Mouse (Mus musculus): ENCODE data around the gene Mtcl1. TPM values are rescaled to one million over a fixed set of nuclear protein-coding genes. Genes with fewer than 3 reads are reported as not detected.
A peak's percentile ranks its signal among the peaks of the same experiment; 100 is the strongest.

Gene Mtcl1
- polyA plus RNA-seq, 1 experiment from 2014 or later: 0.83 TPM

DNA sequence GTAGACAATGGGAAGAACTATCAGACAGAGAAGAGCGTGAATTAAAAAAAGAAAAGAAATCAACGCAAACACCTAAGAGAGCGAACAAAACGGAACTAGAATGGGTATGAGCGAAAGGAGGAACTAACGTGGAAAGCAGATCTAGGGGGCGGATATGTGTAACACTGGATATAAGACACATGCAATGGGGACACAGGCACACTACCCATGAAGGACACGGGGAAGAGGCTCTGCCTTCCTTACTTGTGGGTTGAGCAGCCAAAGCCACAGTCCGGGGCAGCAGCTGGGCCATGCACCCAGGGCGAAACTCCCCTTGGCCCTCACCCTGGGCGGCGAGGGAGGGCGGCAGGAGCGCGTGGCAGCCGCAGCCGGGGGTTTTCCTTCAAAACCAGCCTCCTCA lies 71.4 kb downstream of the Mtcl1 start:
- H3K27me3 ChIP-seq: no peaks in the 10 kb centered on the region
- H3K4me3 ChIP-seq: no peak overlapping the region
- no peaks in the 10 kb centered on the region for H3K9me3 ChIP-seq (replicated peaks)
- peaks cover 10% of the 10 kb centered on the region for H3K4me1 ChIP-seq (replicated peaks)
- WGBS: 88% methylated on average over 17 of the region's 17 CpGs
- H3K4me2 ChIP-seq: no peak overlapping the region
- ATAC-seq (replicated peaks; ENCODE audit: insufficient number of reproducible peaks, insufficient read depth, low FRiP score, low read depth): no peak
- no peaks in the 10 kb centered on the region for H3K36me3 ChIP-seq
- no peak overlapping the region for H3K9ac ChIP-seq
- no peak overlapping the region for H3K27ac ChIP-seq

GRCm38 (mm10) chr17:66374633-66375272 lies 74.8 kb downstream of the Mtcl1 start:
- Histone ChIP-seq H3K4me1 (replicated peaks) (peaks cover 10% of the 10 kb centered on the region), H3K27me3 (no peaks in the 10 kb centered on the region), H3K4me2 (peak overlapping the region; percentile 36; the same call in 1 of the 2 replicates), H3K4me3 (no peak overlapping the region), H3K27ac (no peak overlapping the region), H3K9me3 (replicated peaks) (no peaks in the 10 kb centered on the region), H3K9ac (no peak overlapping the region), H3K36me3 (no peaks in the 10 kb centered on the region)
- 0 out of 2 replicates have a peak, but pooled peaks have one; percentile 14 for ATAC-seq (replicated peaks; ENCODE audit: insufficient number of reproducible peaks, insufficient read depth, low FRiP score, low read depth)
- 37% methylated on average over 14 of the region's 14 CpGs for WGBS

GRCm38 (mm10) chr17:66370867-66371266 lies 78.7 kb downstream of the Mtcl1 start:
- Histone ChIP-seq H3K4me3 (no peak overlapping the region), H3K27ac (no peak overlapping the region), H3K27me3 (no peaks in the 10 kb centered on the region), H3K4me2 (no peak overlapping the region), H3K9me3 (replicated peaks) (no peaks in the 10 kb centered on the region), H3K36me3 (no peaks in the 10 kb centered on the region), H3K4me1 (replicated peaks) (peaks cover 10% of the 10 kb centered on the region), H3K9ac (no peak overlapping the region)
- 73% methylated on average over 9 of the region's 9 CpGs for WGBS
- ATAC-seq (replicated peaks; ENCODE audit: insufficient number of reproducible peaks, insufficient read depth, low FRiP score, low read depth): no peak

GRCm38 (mm10) chr17:66369777-66370176 lies 79.8 kb downstream of the Mtcl1 start:
- Histone ChIP-seq H3K4me3 (no peak overlapping the region), H3K27me3 (no peaks in the 10 kb centered on the region), H3K4me1 (replicated peaks) (peaks cover 6% of the 10 kb centered on the region), H3K9me3 (replicated peaks) (no peaks in the 10 kb centered on the region), H3K27ac (no peak overlapping the region), H3K9ac (no peak overlapping the region), H3K4me2 (no peak overlapping the region), H3K36me3 (no peaks in the 10 kb centered on the region)
- WGBS: 63% methylated on average over 6 of the region's 6 CpGs
- ATAC-seq (replicated peaks; ENCODE audit: insufficient number of reproducible peaks, insufficient read depth, low FRiP score, low read depth): no peak

DNA sequence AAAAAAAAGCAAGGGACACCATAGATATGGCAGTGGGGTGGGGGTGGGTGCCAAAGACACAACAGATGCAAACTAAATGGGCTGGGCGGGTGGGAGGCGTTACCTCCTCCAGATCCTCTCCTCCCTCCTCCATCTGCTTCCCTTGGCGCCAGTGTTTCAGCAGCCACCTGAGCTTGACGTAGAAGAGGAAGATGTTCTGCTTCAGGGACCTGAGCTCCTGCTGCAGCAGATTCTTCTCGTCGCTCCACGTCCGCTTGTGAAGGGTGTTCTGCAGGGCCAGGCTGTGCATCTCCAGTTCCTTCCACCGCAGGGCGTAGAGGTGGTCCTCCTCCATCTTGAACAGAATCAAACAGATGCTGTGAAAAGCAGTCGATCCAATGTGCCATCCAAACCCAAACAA lies 81.4 kb downstream of the Mtcl1 start:
- H3K4me2 ChIP-seq: no peak overlapping the region
- no peak for ATAC-seq (replicated peaks; ENCODE audit: insufficient number of reproducible peaks, insufficient read depth, low FRiP score, low read depth)
- 91% methylated on average over 11 of the region's 11 CpGs for WGBS
- H3K9me3 ChIP-seq (replicated peaks): no peaks in the 10 kb centered on the region
- no peaks in the 10 kb centered on the region for H3K36me3 ChIP-seq
- no peak overlapping the region for H3K4me3 ChIP-seq
- H3K27me3 ChIP-seq: no peaks in the 10 kb centered on the region
- no peak overlapping the region for H3K27ac ChIP-seq
- H3K4me1 ChIP-seq (replicated peaks): 0 out of 2 replicates have a peak, but pooled peaks cover 2% of the 10 kb centered on the region
- H3K9ac ChIP-seq: no peak overlapping the region

- no peaks in the 10 kb centered on the region for H3K27me3 ChIP-seq
- H3K9ac ChIP-seq: no peak overlapping the region
- no peak overlapping the region for H3K27ac ChIP-seq
- H3K4me2 ChIP-seq: no peak overlapping the region
- H3K9me3 ChIP-seq (replicated peaks): no peaks in the 10 kb centered on the region
- no peak overlapping the region for H3K4me3 ChIP-seq
- ATAC-seq (replicated peaks; ENCODE audit: insufficient number of reproducible peaks, insufficient read depth, low FRiP score, low read depth): no peak
- no peaks in the 10 kb centered on the region for H3K36me3 ChIP-seq
- H3K4me1 ChIP-seq (replicated peaks): 0 out of 2 replicates have a peak, but pooled peaks cover 2% of the 10 kb centered on the region
- WGBS: 77% methylated on average over 1 of the region's 1 CpGs
These were observed 83.9 kb downstream of the Mtcl1 start for GRCm38 (mm10) chr17:66365664-66366063.

DNA sequence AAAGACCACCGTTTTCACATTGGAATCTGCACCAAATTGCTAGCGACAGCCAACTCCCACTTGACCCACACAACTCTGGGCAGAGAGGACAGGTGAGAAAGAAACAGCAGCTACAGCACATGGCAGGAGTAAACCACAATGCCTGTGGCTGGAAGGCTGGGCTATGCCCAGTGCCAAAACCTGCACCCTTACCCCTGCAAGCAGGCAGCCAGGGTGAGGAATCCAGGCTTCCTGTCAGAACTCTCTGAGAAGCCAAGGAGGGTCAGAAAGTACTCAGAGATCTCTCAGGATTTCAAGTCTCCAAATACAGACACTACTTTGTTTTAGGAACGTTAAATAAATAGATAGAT lies 84.3 kb downstream of the Mtcl1 start:
- H3K9ac ChIP-seq: no peak overlapping the region
- no peaks in the 10 kb centered on the region for H3K27me3 ChIP-seq
- H3K4me1 ChIP-seq (replicated peaks): 0 out of 2 replicates have a peak, but pooled peaks cover 2% of the 10 kb centered on the region
- no peaks in the 10 kb centered on the region for H3K36me3 ChIP-seq
- H3K4me3 ChIP-seq: no peak overlapping the region
- H3K27ac ChIP-seq: no peak overlapping the region
- peak overlapping the region; percentile 13; the same call in 1 of the 2 replicates for H3K4me2 ChIP-seq
- no peak for ATAC-seq (replicated peaks; ENCODE audit: insufficient number of reproducible peaks, insufficient read depth, low FRiP score, low read depth)
- no peaks in the 10 kb centered on the region for H3K9me3 ChIP-seq (replicated peaks)
- 63% methylated on average over 3 of the region's 3 CpGs for WGBS

GRCm38 (mm10) chr17:66364525-66365292 lies 84.8 kb downstream of the Mtcl1 start:
- 0 out of 2 replicates have a peak, but pooled peaks have one; percentile 60 for ATAC-seq (replicated peaks; ENCODE audit: insufficient number of reproducible peaks, insufficient read depth, low FRiP score, low read depth)
- Histone ChIP-seq H3K9ac (no peak overlapping the region), H3K36me3 (no peaks in the 10 kb centered on the region), H3K9me3 (replicated peaks) (no peaks in the 10 kb centered on the region), H3K4me3 (no peak overlapping the region), H3K27me3 (no peaks in the 10 kb centered on the region), H3K4me1 (replicated peaks) (0 out of 2 replicates have a peak, but pooled peaks cover 2% of the 10 kb centered on the region), H3K4me2 (peak overlapping the region; percentile 13; the same call in 1 of the 2 replicates), H3K27ac (no peak overlapping the region)
- whole genome bisulfite sequencing: 69% methylated on average over 26 of the region's 26 CpGs

DNA sequence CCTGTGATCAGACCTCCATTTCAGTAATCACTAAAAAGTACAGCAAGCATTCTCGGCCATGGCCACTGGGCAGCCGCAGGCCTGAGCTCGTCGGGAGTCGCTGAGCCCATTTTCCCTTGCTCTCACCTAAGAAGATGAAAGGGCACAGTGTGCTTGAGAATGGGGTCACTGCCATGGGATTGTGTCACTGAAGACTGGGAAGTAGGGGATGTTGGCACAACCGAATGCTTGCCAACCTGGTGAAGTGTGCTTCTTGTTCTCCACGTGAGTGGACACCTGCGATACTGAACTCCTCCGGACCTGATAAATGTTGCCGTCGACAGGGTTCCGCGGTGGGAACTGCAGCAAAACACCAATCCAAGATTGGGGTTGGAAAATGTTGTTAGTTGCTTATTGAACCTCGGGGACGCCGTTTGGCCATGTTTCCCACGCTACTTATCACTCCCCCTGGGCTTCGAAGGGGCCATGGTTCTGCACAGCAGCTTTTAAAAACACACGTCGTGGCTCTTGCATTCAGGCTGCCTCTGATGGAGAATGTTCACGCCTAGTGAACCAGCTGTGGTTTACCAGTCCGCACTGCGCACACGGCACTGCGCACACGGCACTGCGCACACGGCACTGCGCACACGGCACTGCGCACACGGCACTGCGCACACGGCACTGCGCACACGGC lies 85.6 kb downstream of the Mtcl1 start:
- no peaks in the 10 kb centered on the region for H3K27me3 ChIP-seq
- ATAC-seq (replicated peaks; ENCODE audit: insufficient number of reproducible peaks, insufficient read depth, low FRiP score, low read depth): no peak
- H3K4me1 ChIP-seq (replicated peaks): 0 out of 2 replicates have a peak, but pooled peaks cover 2% of the 10 kb centered on the region
- no peak overlapping the region for H3K4me3 ChIP-seq
- H3K36me3 ChIP-seq: no peaks in the 10 kb centered on the region
- H3K4me2 ChIP-seq: no peak overlapping the region
- H3K9me3 ChIP-seq (replicated peaks): no peaks in the 10 kb centered on the region
- H3K9ac ChIP-seq: no peak overlapping the region
- no peak overlapping the region for H3K27ac ChIP-seq
- 82% methylated on average over 36 of the region's 36 CpGs for WGBS

DNA sequence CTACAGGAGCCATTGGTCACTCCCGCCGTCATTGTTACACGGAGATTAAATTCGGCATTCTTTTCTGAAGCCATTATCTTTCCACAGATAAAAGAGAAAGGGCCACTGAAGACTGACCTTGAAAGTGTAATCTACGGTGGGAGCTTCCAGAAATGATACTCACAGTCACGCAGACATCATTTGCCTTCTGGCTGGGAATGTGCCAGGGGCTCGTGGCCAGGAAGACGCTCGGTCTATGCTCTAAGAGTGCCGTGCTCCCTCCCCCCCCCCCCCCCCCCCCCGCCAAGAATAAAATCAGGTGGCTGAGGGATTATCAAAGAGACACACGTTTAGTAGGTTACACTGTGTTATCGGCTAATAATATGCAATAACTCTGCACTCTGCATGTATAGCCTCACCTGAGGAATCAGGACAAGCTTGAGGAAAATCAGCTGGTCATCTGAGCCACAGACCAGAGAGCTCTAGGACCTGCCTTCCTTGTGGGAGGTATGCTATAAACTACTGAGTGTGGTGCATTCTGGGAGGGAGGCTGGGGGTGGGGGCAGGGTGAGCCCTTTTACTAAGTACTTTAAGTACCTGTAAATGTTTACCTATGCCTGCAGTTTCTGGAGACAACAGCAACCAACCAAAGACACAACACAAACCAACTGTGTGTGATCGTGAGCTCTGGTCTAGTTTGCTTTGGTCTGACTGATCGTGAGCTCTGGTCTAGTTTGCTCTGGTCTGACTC lies 87.1 kb downstream of the Mtcl1 start:
- Histone ChIP-seq H3K4me1 (replicated peaks) (peaks cover 9% of the 10 kb centered on the region), H3K27me3 (no peaks in the 10 kb centered on the region), H3K36me3 (no peaks in the 10 kb centered on the region), H3K9me3 (replicated peaks) (no peaks in the 10 kb centered on the region), H3K27ac (no peak overlapping the region), H3K4me2 (no peak overlapping the region), H3K4me3 (no peak overlapping the region), H3K9ac (no peak overlapping the region)
- ATAC-seq (replicated peaks; ENCODE audit: insufficient number of reproducible peaks, insufficient read depth, low FRiP score, low read depth): no peak
- 51% methylated on average over 14 of the region's 15 CpGs for WGBS
